13 mouse cellular contexts compared by ENCODE assay signal in the genomic region with DNA sequence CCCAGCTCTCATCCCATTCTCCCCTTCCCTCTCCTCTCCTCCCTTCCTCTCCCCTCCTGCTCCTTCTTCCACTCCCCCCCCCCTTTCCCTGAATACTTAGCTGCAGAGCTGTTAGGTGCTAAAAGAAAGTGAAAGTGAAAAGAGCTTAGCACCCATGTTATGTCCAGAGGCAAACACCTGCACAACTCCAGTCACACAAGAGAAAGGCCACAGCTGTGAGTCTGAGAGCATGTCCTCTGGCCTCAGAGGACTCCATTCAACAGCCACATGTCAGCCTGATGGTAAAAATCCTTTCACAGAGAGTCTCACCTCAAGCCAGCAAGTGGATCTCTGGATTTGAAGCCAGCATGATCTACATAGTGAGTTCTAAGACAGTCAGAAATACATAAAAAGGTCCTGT.
DNase-seq lines count a peak whose midpoint lies in the region; ATAC-seq and TF ChIP-seq lines count a peak whose summit lies in the region.
"Had no signal": no experiment of that assay in that cellular context is flagged by ENCODE, and none has a peak within 500 bp of the region (broad histone marks: within the 10 kb centered on the region; RNA-seq: fewer than 3 reads in every experiment).

No protein-coding gene starts in this region.

- no peak overlapping the region for H3K4me2 ChIP-seq in intestine, embryonic 15.5 days (replicated peaks)
- no peak overlapping the region for H3K4me2 ChIP-seq in intestine, embryonic 16.5 days (ENCODE audit: low read depth, low read length)
- H3K4me2 ChIP-seq in myocyte (ENCODE audit: low read depth): peak overlapping the region; percentile 38
- H3K4me2 ChIP-seq: heart, embryonic 15.5 days; liver, embryonic 13.5 days had no signal

- H3K9ac ChIP-seq in intestine, embryonic 15.5 days: no peak overlapping the region
- H3K9ac ChIP-seq in intestine, embryonic 16.5 days (ENCODE audit: low read depth, low read length): no peak overlapping the region
- H3K9ac ChIP-seq: heart, embryonic 15.5 days; liver, embryonic 13.5 days had no signal

- no peak overlapping the region for H3K27ac ChIP-seq in intestine, embryonic 15.5 days
- no peak overlapping the region for H3K27ac ChIP-seq in intestine, embryonic 16.5 days (ENCODE audit: low read length)
- no peak overlapping the region for H3K27ac ChIP-seq in hindbrain, embryonic 10.5 days
- H3K27ac ChIP-seq: heart, embryonic 15.5 days; liver, embryonic 13.5 days had no signal

- no peaks in the 10 kb centered on the region for H3K27me3 ChIP-seq in intestine, embryonic 15.5 days (replicated peaks)
- H3K27me3 ChIP-seq in intestine, embryonic 16.5 days (replicated peaks; ENCODE audit: control insufficient read depth, insufficient read depth, low read length): no peaks in the 10 kb centered on the region
- no peaks in the 10 kb centered on the region for H3K27me3 ChIP-seq in myocyte (ENCODE audit: control insufficient read depth, insufficient read depth, insufficient read length)
- H3K27me3 ChIP-seq in hindbrain, embryonic 10.5 days (ENCODE audit: insufficient read depth, poor library complexity, severe bottlenecking): no peaks in the 10 kb centered on the region
- H3K27me3 ChIP-seq: heart, embryonic 15.5 days; liver, embryonic 13.5 days had no signal

- 0 out of 2 replicates have a peak, but pooled peaks have one; percentile 7 for ATAC-seq in intestine, embryonic 15.5 days
- ATAC-seq in intestine, embryonic 16.5 days: no peak
- peak; percentile 76 for ATAC-seq in activated CD4-positive, CD25-positive, alpha-beta regulatory T cell, adult 4 months
- ATAC-seq in frontal cortex, adult (ENCODE audit: low TSS enrichment): no peak

- no peaks in the 10 kb centered on the region for H3K36me3 ChIP-seq in intestine, embryonic 15.5 days
- no peaks in the 10 kb centered on the region for H3K36me3 ChIP-seq in intestine, embryonic 16.5 days (ENCODE audit: control insufficient read depth, insufficient read depth, low read length)
- H3K36me3 ChIP-seq in myocyte (ENCODE audit: control insufficient read depth, insufficient read depth): no peaks in the 10 kb centered on the region
- no peaks in the 10 kb centered on the region for H3K36me3 ChIP-seq in hindbrain, embryonic 10.5 days
- H3K36me3 ChIP-seq: heart, embryonic 15.5 days had no signal

- H3K4me3 ChIP-seq in intestine, embryonic 15.5 days (replicated peaks): no peak overlapping the region
- no peak overlapping the region for H3K4me3 ChIP-seq in intestine, embryonic 16.5 days (ENCODE audit: low read length)
- H3K4me3 ChIP-seq in myocyte: no peak overlapping the region
- H3K4me3 ChIP-seq in hindbrain, embryonic 10.5 days: no peak overlapping the region
- H3K4me3 ChIP-seq: heart, embryonic 15.5 days; liver, embryonic 13.5 days had no signal

- TF ChIP-seq POLR2A in myocyte (IDR thresholded peaks at IDR 0.05; ENCODE audit: insufficient read length, low read depth): no peak

- H3K4me1 ChIP-seq in intestine, embryonic 15.5 days (replicated peaks): no peaks in the 10 kb centered on the region
- no peaks in the 10 kb centered on the region for H3K4me1 ChIP-seq in intestine, embryonic 16.5 days (ENCODE audit: control insufficient read depth, insufficient read depth, low read length)
- no peaks in the 10 kb centered on the region for H3K4me1 ChIP-seq in hindbrain, embryonic 10.5 days (replicated peaks)
- H3K4me1 ChIP-seq: heart, embryonic 15.5 days; liver, embryonic 13.5 days had no signal

- H3ac ChIP-seq in myocyte (ENCODE audit: control insufficient read depth, insufficient read length): no peak overlapping the region

- H3K79me2 ChIP-seq in myocyte (ENCODE audit: control insufficient read depth, insufficient read depth): no peaks in the 10 kb centered on the region

- DNase-seq in 3T3-L1 (ENCODE audit: low read depth, low spot score): peak; percentile 36
- DNase-seq in hindbrain, embryonic 10.5 days (ENCODE audit: low spot score): no peak
- DNase-seq in right cerebral cortex, adult 2 months (ENCODE audit: low spot score in 2 of 2): no peak
- DNase-seq: adrenal gland, postnatal 10 days; cerebellum, postnatal 14 days; kidney, postnatal 10 days; liver, embryonic 13.5 days had no signal

- peaks cover 19% of the 10 kb centered on the region for H3K9me3 ChIP-seq in intestine, embryonic 15.5 days
- peaks cover 37% of the 10 kb centered on the region for H3K9me3 ChIP-seq in intestine, embryonic 16.5 days (ENCODE audit: control insufficient read depth, low read length)
- peaks cover 71% of the 10 kb centered on the region for H3K9me3 ChIP-seq in hindbrain, embryonic 10.5 days

TF ChIP-seq in myocyte, 11 proteins besides CTCF, POLR2A, EP300 and RAD21:
- no peak for TF ChIP-seq MYOG (IDR thresholded peaks at IDR 0.05; ENCODE audit: control insufficient read depth in 1 of 3, insufficient read depth in 1 of 3, insufficient read length in 2 of 3, low read depth in 2 of 3)
- no peak for TF ChIP-seq MYOD1 (IDR thresholded peaks at IDR 0.05; ENCODE audit: control insufficient read depth in 1 of 3, insufficient read length in 2 of 3, low read depth in 2 of 3)
- TF ChIP-seq E2F4 (IDR thresholded peaks at IDR 0.05; ENCODE audit: insufficient read depth): no peak
- TF ChIP-seq REST (IDR thresholded peaks at IDR 0.05; ENCODE audit: insufficient read depth, insufficient read length): no peak
- no peak for TF ChIP-seq CEBPB (IDR thresholded peaks at IDR 0.05; ENCODE audit: insufficient read depth, poor library complexity, severe bottlenecking)
- no peak for TF ChIP-seq TCF3 (IDR thresholded peaks at IDR 0.05; ENCODE audit: insufficient read length, low read depth)
- no peak for TF ChIP-seq POLR2AphosphoS2 (IDR thresholded peaks at IDR 0.05; ENCODE audit: insufficient read length, low read depth)
- no peak for TF ChIP-seq TCF12 (IDR thresholded peaks at IDR 0.05; ENCODE audit: insufficient read depth, poor library complexity, severe bottlenecking)
- no peak for TF ChIP-seq USF1 (IDR thresholded peaks at IDR 0.05; ENCODE audit: low read depth)
- no peak for TF ChIP-seq MAX (IDR thresholded peaks at IDR 0.05; ENCODE audit: low read depth)
- no peak for TF ChIP-seq SRF (IDR thresholded peaks at IDR 0.05; ENCODE audit: control insufficient read depth, insufficient read length, low read depth)
TF ChIP-seq in myocyte: peak in this region for 0.

Comparison
In these comparisons a context has a peak if more than half of its experiments do, and no peak if none do; other contexts are left out.
1. ATAC-seq: peak in intestine, embryonic 15.5 days (single experiment) and activated CD4-positive, CD25-positive, alpha-beta regulatory T cell, adult 4 months (single experiment); none in intestine, embryonic 16.5 days (single experiment) and frontal cortex, adult (single experiment).